ENCODE assay signal across 8 mouse cellular contexts in the genomic region with DNA sequence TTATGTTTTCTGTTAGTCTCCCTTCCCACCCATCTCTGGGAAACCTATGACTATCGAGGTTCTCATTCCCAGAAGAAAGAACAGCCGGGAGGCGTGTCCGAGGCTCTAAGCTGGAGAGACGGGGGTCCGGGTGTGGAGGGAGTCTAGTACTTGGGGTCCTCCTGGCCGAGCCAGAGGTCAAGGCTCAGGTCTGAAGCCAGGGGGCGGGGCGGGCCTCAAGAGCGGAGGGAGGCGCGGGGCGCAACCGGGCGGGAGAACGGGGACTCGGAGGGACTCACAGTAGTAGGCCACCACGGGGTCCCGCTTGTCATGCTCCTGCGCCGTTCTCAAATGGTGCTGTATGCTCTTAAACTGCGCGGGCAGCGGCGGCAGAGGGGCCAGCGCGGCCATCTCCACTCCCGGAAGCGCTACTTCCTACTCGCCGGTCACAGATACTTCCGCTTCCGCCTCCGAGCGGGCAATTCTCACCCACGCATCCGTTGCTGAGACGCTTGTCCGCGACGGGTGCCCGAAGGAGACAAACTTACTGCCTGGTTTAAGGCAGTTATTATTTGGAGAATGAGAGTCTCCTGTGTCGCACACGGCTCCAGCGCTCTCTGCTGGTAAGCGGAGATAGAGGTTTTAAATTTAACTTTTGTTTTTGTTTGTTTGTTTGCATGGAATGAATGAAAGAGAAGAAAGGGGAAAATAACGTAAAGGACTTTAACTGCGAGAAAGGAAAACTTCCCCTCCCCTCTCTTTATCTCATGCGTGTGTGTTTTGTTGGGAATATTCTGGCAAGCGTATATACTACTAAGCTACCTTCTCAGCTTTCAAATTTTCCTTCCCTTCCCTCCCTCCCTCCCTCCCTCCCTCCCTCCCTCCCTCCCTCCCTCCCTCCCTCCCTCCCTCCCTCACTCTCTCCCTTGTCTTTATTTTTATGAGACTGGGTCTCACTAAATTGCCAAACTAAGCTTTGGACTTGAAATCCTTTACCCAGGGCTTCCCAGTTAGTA. TPM values are rescaled to one million over a fixed set of nuclear protein-coding genes. Genes with fewer than 3 reads are reported as not detected.
A peak's percentile ranks its signal among the peaks of the same experiment; 100 is the strongest.
DNase-seq lines count a peak whose midpoint lies in the region; ATAC-seq lines count a peak whose summit lies in the region.

A gene (minus strand): TSS at position 489 of the 995 bp plus-strand sequence.
A gene (plus strand): TSS at position 520 of the 995 bp plus-strand sequence.

- H3K4me2 ChIP-seq in hindbrain, embryonic 11.5 days (replicated peaks; ENCODE audit: low read depth, low read length): peak within 1 kb of the TSS; percentile 50

- H3K4me3 ChIP-seq in hindbrain, embryonic 11.5 days (ENCODE audit: low read depth, low read length): peak within 1 kb of the TSS; percentile 85

- no peaks in the 10 kb centered on the region for H3K9me3 ChIP-seq in hindbrain, embryonic 11.5 days (ENCODE audit: control insufficient read depth, low read length)

- under 1% methylated on average over 50 of the region's 50 CpGs for whole genome bisulfite sequencing in hindbrain, embryonic 11.5 days

- H3K27me3 ChIP-seq in hindbrain, embryonic 11.5 days (ENCODE audit: control insufficient read depth, insufficient read depth, low read length): no peaks in the 10 kb centered on the region

- H3K27ac ChIP-seq in hindbrain, embryonic 11.5 days (ENCODE audit: low read depth, low read length): peak within 1 kb of the TSS; percentile 85

- peak; percentile 92 for DNase-seq in Muller cell, postnatal 12 days (ENCODE audit: inconsistent ontology term)
- peak; percentile 98 for DNase-seq in cerebellum, adult 9-11 months
- peak; percentile 99 to 100 for DNase-seq in frontal cortex, adult 2 months (ENCODE audit: extremely low spot score in 1 of 2, low spot score in 1 of 2)
- peak; percentile 92 for DNase-seq in hindbrain, embryonic 11.5 days (ENCODE audit: low spot score)
- peak; percentile 98 to 99 for DNase-seq in layer of hippocampus, postnatal 10 days (ENCODE audit: low spot score in 2 of 2)
- DNase-seq in lung, postnatal 10 days: peak; percentile 98
- peak; percentile 96 for DNase-seq in ovary, postnatal 36 days (ENCODE audit: low spot score)
- peak; percentile 98 for DNase-seq in thymus, postnatal 25 days

- H3K4me1 ChIP-seq in hindbrain, embryonic 11.5 days (replicated peaks; ENCODE audit: control insufficient read depth, insufficient read depth, low read length): no peaks in the 10 kb centered on the region

- peak; percentile 93 for ATAC-seq in hindbrain, embryonic 11.5 days (ENCODE audit: low FRiP score)

- no peaks in the 10 kb centered on the region for H3K36me3 ChIP-seq in hindbrain, embryonic 11.5 days (ENCODE audit: control insufficient read depth, insufficient read depth, low read length)

- H3K9ac ChIP-seq in hindbrain, embryonic 11.5 days (ENCODE audit: low read depth, low read length): peak within 1 kb of the TSS; percentile 75

RNA-seq across cellular contexts. Expression of the first gene that starts in this region (rescaled TPM):
- polyA plus RNA-seq in frontal cortex, adult 2 months (2012; rRNA removed): 93.5 and 103 TPM in 2 replicates
- polyA plus RNA-seq in hindbrain, embryonic 11.5 days (2014; fragmentation: Nextera tagmentation; extraction: Ambion mirVana): 236 and 245 TPM in 2 replicates
- 10 to 100 TPM; 67.8 to 78.0 TPM for total RNA-seq in layer of hippocampus, postnatal 10 days (2021)

RNA-seq across cellular contexts. Expression of the second gene that starts in this region (rescaled TPM):
- polyA plus RNA-seq in frontal cortex, adult 2 months (2012; rRNA removed): 4.2 and 16.4 TPM in 2 replicates
- polyA plus RNA-seq in hindbrain, embryonic 11.5 days (2014; fragmentation: Nextera tagmentation; extraction: Ambion mirVana): 0.56 and 0.77 TPM in 2 replicates
- total RNA-seq in layer of hippocampus, postnatal 10 days (2021): 1 to 10 TPM; 4.6 to 5.2 TPM

Comparison
In these comparisons a context has a peak if more than half of its experiments do, and no peak if none do; other contexts are left out.
1. Peak in every context shown above with its lines: DNase-seq, ATAC-seq, H3K4me3 ChIP-seq and H3K27ac ChIP-seq.